Mouse (Mus musculus) megakaryocyte, embryonic 14.5 days (primary cell): Measurements from ENCODE around the gene Nup153.

Experiments used
- FLI1 ChIP-seq: IDR thresholded peaks from 2 replicates; pipeline ENCODE4 v1.6.1; 2012; ENCODE audit warnings: low read length, inconsistent platforms, mixed read lengths
- GATA1 ChIP-seq: IDR thresholded peaks from 3 replicates; pipeline ENCODE4 v1.6.1; 2012; ENCODE audit warnings: mixed read lengths, low read length, inconsistent platforms, borderline replicate concordance

- no peak for TF ChIP-seq GATA1
- no peak for TF ChIP-seq FLI1
Measured at GRCm38 (mm10) chr13:46742367-46742766, 14.6 kb upstream of the Nup153 start.
